Mouse (Mus musculus): ENCODE results near the gene Gp1ba. TPM values are rescaled to one million over a fixed set of nuclear protein-coding genes. Genes with fewer than 3 reads are reported as not detected.

Gp1ba gene
- polyA plus RNA-seq, 1 experiment from 2014 or later = 0.62 TPM

DNA sequence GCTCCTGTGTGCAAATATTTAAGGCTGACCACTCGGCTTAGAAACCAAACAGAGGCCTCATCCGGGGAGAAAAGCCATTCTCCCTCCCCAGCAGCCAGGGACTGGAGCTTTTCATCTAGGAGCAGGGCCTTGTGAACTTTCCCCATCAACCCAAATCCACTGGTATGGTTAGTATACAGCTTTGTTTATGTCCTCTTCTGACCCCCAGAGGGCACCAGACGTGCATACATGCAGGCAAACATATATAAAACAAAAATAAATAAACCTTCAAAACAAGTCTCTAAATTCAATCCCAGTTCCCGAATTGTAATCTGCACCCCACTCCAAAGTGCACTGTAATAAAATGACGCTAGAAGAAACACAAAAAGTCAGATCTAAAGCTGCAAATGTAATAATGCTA is 9.4 kb upstream of the Gp1ba start:
- Histone ChIP-seq H3K4me3 (no peak overlapping the region), H3K27ac (no peak overlapping the region), H3K36me3 (no peaks in the 10 kb centered on the region), H3K27me3 (no peaks in the 10 kb centered on the region), H3K9me3 (replicated peaks) (no peaks in the 10 kb centered on the region), H3K4me1 (replicated peaks) (no peaks in the 10 kb centered on the region), H3K4me2 (no peak overlapping the region), H3K9ac (no peak overlapping the region)
- 49% methylated on average over 5 of the region's 5 CpGs for WGBS
- no peak for ATAC-seq (replicated peaks; ENCODE audit: insufficient number of reproducible peaks, insufficient read depth, low FRiP score, low read depth)

DNA sequence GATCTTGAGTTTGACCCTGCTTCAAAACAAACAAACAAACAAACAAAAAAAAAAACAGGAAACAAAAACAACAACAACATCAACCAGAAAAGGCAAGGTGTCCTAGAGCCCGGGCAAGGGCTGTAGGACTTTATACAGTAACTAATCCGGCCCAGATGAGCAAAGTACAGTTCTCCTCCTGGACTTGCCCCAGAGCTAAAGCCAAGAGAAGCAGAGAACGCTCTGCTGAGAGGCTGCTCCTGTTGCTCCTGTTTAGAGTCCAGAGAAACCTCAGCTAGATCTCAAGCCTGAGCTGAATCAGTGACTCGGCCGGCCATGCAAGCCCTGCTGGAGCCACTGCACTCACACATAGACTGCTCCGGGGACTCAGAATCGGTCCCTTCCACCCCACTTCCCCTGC is 8.8 kb upstream of the Gp1ba start:
- WGBS = 76% methylated on average over 7 of the region's 7 CpGs
- Histone ChIP-seq H3K27me3 (no peaks in the 10 kb centered on the region), H3K4me2 (no peak overlapping the region), H3K9ac (no peak overlapping the region; the same call in 1 of the 2 replicates), H3K9me3 (replicated peaks) (no peaks in the 10 kb centered on the region), H3K27ac (no peak overlapping the region), H3K4me1 (replicated peaks) (no peaks in the 10 kb centered on the region), H3K4me3 (no peak overlapping the region), H3K36me3 (no peaks in the 10 kb centered on the region)
- no peak for ATAC-seq (replicated peaks; ENCODE audit: insufficient number of reproducible peaks, insufficient read depth, low FRiP score, low read depth)

DNA sequence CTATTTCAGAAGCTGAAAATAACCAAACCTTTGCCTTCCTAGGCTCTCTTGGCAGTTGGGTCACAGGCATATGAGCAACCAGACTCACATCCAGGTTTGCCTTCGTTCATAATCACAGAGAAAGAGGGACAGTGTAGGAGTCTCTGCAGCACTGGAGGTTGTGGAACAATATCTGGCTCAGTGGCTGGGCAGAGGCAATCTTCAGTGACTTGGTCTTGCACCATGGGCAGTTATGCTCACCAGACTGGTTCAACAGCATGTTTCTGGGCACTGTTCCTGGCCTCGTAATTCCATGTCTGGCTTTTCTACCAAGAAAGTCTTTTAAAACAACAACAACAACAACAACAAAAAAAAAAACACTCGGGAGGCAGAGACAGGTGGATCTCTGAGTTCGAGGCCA is 3.3 kb upstream of the Gp1ba start:
- no peak overlapping the region for H3K9ac ChIP-seq
- no peaks in the 10 kb centered on the region for H3K27me3 ChIP-seq
- H3K9me3 ChIP-seq (replicated peaks) = no peaks in the 10 kb centered on the region
- H3K4me1 ChIP-seq (replicated peaks) = peaks cover 9% of the 10 kb centered on the region
- no peaks in the 10 kb centered on the region for H3K36me3 ChIP-seq
- H3K4me3 ChIP-seq = no peak overlapping the region
- WGBS = 81% methylated on average over 4 of the region's 4 CpGs
- H3K27ac ChIP-seq = no peak overlapping the region
- H3K4me2 ChIP-seq = no peak overlapping the region
- no peak for ATAC-seq (replicated peaks; ENCODE audit: insufficient number of reproducible peaks, insufficient read depth, low FRiP score, low read depth)

DNA sequence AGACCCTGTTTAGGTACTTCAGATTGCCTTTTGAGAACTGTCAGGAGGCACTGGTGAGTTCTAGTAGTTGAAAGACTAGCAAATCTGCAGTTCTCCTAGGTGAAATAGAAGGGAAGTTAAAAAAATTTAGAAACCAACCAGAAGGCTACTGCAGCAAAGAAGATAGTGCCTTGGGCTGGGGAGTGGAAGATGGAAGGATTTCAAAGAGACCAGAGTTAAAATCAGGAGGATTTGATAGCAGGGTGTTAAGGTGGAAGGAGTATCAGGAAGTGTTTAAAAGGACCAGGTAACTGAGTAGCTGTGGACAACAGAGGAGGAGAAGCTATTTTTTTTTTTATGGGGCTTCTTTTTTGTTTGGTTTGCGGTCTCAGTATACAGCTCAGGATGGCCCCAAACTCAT is 1.2 kb upstream of the Gp1ba start:
- Histone ChIP-seq H3K27me3 (no peaks in the 10 kb centered on the region), H3K9me3 (replicated peaks) (no peaks in the 10 kb centered on the region), H3K36me3 (no peaks in the 10 kb centered on the region), H3K9ac (no peak overlapping the region), H3K27ac (0 out of 2 replicates have a peak overlapping the region, but pooled peaks have one; percentile 46), H3K4me2 (no peak overlapping the region), H3K4me3 (no peak overlapping the region), H3K4me1 (replicated peaks) (peaks cover 9% of the 10 kb centered on the region)
- ATAC-seq (replicated peaks; ENCODE audit: insufficient number of reproducible peaks, insufficient read depth, low FRiP score, low read depth) = no peak
- WGBS = 96% methylated on average over 1 of the region's 1 CpGs

DNA sequence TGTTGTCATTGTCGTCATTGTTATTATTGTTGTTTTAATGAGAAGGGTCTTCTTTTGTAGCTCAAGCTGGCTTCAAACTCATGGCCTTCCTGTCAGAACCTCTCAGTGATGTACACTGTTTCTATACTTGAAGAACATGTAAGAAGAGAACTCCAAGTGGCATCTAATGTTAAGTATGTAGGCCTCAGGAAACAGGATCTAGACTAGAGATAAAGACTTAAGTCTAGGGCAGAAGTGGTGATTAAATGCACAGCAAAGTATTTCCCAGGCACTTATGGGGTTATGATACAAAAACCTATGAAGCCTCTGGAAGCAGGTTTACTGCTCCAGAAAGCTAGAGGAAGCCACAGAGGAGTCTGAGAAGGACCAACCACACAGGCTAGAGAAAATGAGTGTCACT is 629 bp upstream of the Gp1ba start:
- no peak for ATAC-seq (replicated peaks; ENCODE audit: insufficient number of reproducible peaks, insufficient read depth, low FRiP score, low read depth)
- Histone ChIP-seq H3K9me3 (replicated peaks) (no peaks in the 10 kb centered on the region), H3K4me1 (replicated peaks) (peaks cover 9% of the 10 kb centered on the region), H3K9ac (no peak overlapping the region), H3K4me3 (no peak overlapping the region), H3K4me2 (no peak overlapping the region), H3K27ac (peak overlapping the region; percentile 46; the same call in 1 of the 2 replicates), H3K36me3 (no peaks in the 10 kb centered on the region), H3K27me3 (no peaks in the 10 kb centered on the region)
- WGBS = 54% methylated on average over 1 of the region's 1 CpGs

DNA sequence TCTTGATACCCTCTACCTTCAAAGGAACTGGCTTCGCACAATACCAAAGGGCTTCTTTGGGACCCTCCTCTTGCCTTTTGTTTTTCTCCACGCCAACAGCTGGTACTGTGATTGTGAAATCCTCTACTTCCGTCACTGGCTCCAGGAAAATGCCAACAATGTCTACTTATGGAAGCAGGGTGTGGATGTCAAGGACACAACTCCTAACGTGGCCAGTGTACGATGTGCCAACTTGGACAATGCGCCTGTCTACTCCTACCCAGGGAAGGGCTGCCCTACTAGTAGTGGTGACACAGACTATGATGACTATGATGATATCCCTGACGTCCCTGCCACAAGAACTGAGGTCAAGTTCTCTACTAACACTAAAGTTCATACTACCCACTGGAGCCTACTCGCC is 1.1 kb downstream of the Gp1ba start:
- Histone ChIP-seq H3K27me3 (no peaks in the 10 kb centered on the region), H3K4me2 (no peak overlapping the region), H3K36me3 (peaks cover 11% of the 10 kb centered on the region; the same call in 1 of the 2 replicates), H3K9me3 (replicated peaks) (no peaks in the 10 kb centered on the region), H3K4me3 (no peak overlapping the region), H3K4me1 (replicated peaks) (peaks cover 11% of the 10 kb centered on the region), H3K27ac (no peak overlapping the region), H3K9ac (no peak overlapping the region)
- WGBS = 76% methylated on average over 8 of the region's 8 CpGs
- 0 out of 2 replicates have a peak, but pooled peaks have one; percentile 15 for ATAC-seq (replicated peaks; ENCODE audit: insufficient number of reproducible peaks, insufficient read depth, low FRiP score, low read depth)

DNA sequence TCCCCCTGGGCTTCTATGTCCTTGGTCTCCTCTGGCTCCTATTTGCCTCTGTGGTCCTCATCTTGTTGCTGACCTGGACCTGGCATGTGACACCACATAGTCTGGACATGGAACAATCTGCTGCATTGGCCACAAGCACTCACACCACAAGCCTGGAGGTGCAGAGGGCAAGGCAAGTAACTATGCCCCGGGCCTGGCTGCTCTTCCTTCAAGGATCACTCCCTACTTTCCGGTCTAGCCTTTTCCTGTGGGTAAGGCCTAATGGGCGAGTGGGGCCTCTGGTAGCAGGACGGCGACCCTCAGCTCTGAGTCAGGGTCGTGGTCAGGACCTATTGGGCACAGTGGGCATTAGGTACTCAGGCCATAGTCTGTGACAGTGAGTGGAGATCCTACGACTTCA is 2.3 kb downstream of the Gp1ba start:
- no peaks in the 10 kb centered on the region for H3K27me3 ChIP-seq

DNA sequence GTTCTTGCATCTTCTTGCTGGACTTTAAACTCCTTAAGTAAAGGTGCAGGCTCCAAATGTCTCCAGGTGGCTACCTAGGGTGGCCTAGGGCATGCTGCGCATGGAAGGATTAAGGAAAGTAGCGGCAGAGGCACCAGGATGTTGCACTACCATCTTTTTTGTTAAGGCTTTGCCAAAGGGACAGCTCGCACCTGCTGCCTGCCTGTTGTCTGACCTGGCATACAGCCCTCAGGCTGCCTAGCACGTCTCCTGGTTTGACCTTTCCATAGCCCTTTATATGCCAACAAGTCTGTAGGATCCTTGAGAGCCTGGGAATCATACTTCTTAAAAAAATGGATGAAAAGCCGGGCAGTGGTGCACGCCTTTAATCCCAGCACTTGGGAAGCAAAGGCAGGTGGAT is 4.1 kb downstream of the Gp1ba start:
- Histone ChIP-seq H3K4me3 (no peak overlapping the region), H3K9me3 (replicated peaks) (no peaks in the 10 kb centered on the region), H3K27ac (no peak overlapping the region), H3K9ac (no peak overlapping the region), H3K4me1 (replicated peaks) (peaks cover 27% of the 10 kb centered on the region), H3K27me3 (no peaks in the 10 kb centered on the region), H3K4me2 (no peak overlapping the region), H3K36me3 (peaks cover 13% of the 10 kb centered on the region; the same call in 1 of the 2 replicates)
- ATAC-seq (replicated peaks; ENCODE audit: insufficient number of reproducible peaks, insufficient read depth, low FRiP score, low read depth) = no peak
- WGBS = 89% methylated on average over 6 of the region's 6 CpGs

More for the DNA sequence above, 2.3 kb downstream of the Gp1ba start:
- H3K9me3 ChIP-seq (replicated peaks) = no peaks in the 10 kb centered on the region
- H3K4me3 ChIP-seq = no peak overlapping the region
- no peak overlapping the region for H3K9ac ChIP-seq
- no peak for ATAC-seq (replicated peaks; ENCODE audit: insufficient number of reproducible peaks, insufficient read depth, low FRiP score, low read depth)
- peaks cover 24% of the 10 kb centered on the region for H3K4me1 ChIP-seq (replicated peaks)
- WGBS = 83% methylated on average over 7 of the region's 7 CpGs
- no peak overlapping the region for H3K27ac ChIP-seq
- H3K36me3 ChIP-seq = peaks cover 13% of the 10 kb centered on the region; the same call in 1 of the 2 replicates
- no peak overlapping the region for H3K4me2 ChIP-seq

DNA sequence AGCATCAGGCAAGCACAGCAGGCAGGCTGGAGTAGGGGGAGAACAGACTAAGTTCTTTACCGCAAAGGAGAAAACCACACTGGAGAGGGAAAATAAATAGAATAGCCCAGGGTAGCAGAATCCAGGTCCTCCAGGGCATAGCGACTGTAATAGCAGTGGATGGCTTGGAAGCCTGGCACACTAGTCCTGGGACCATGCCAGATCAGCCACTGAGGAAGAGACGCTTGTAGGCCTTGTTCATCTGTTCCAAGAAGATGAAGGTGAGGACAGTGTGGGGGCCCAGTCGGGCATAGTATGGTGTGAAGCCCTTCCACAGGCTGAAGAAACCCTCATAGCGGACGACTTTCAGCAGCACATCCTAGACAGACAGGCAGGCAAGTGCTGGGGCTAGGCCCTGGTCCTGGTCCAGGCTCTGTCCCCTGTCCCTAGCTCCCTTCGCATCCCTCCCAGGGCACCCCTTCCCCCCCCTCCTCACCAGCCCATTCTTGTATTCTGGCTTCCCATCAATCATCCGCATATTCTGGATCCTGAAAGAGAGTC is 5.7 kb downstream of the Gp1ba start:
- ATAC-seq (replicated peaks; ENCODE audit: insufficient number of reproducible peaks, insufficient read depth, low FRiP score, low read depth) = no peak
- Histone ChIP-seq H3K9ac (peak overlapping the region; percentile 83; the same call in 1 of the 2 replicates), H3K4me1 (replicated peaks) (peaks cover 33% of the 10 kb centered on the region), H3K9me3 (replicated peaks) (no peaks in the 10 kb centered on the region), H3K36me3 (peaks cover 19% of the 10 kb centered on the region), H3K4me3 (no peak overlapping the region), H3K27me3 (no peaks in the 10 kb centered on the region), H3K4me2 (peak overlapping the region; percentile 73; the same call in 1 of the 2 replicates), H3K27ac (no peak overlapping the region)
- 89% methylated on average over 8 of the region's 8 CpGs for WGBS

DNA sequence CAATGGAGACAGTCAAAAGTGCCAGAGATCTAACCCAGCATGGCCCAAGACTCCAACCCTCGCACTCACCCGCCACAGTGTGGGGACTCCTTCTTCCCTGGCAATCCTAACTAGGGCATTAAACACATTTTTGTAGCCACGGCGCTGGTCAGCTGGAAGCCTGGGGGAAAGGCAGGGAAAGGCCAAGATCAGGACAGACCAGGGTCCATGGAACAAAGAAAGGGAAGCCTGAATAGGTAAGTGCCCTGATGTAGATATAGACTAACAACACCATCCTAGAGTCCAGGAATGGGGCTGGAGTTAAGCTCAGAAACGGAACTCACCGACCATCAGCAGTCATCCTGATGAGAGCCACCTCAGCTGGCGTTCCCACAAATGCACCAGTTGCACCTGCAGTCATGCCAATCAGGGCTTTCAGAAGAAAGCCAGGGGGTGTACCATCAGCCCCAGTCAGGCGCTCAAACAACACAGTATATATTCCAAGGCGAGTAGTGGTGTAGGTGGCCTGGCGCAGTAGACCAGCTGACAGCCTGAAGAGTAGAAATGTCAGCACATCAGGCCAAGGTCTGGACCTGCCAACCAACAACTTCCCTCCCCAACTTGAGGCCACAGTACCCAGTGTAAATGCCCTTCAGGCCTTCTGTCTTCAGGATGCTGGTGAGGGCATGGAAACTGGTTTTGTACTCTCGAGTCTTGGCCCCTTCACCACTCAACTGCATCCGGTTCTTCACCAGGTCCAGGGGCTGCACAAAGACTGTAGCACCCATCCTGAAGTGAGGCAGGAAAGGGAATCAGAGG is 6.7 kb downstream of the Gp1ba start:
- Histone ChIP-seq H3K4me1 (replicated peaks) (peaks cover 42% of the 10 kb centered on the region), H3K9ac (peak overlapping the region; percentile 83), H3K4me2 (peak overlapping the region; percentile 73), H3K36me3 (peaks cover 27% of the 10 kb centered on the region), H3K4me3 (peak overlapping the region; percentile 72), H3K9me3 (replicated peaks) (no peaks in the 10 kb centered on the region), H3K27me3 (no peaks in the 10 kb centered on the region), H3K27ac (peak overlapping the region; percentile 95)
- ATAC-seq (replicated peaks; ENCODE audit: insufficient number of reproducible peaks, insufficient read depth, low FRiP score, low read depth) = no peak
- 75% methylated on average over 12 of the region's 12 CpGs for WGBS

DNA sequence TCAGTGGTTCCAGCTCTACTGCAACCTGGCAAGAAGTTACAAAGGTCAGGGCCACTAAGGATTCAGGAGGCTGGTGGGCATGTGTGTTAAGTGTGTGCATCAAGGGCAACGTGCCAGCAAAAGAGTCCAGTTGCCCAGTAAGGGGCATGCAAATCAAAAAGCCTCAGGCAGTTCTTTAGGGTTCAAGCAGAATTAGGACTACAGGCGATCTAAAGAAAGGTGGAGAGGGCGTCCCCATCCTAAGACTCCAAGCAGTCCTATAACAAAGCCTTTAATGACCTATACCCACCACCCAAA is 7.3 kb downstream of the Gp1ba start:
- Histone ChIP-seq H3K9me3 (replicated peaks) (no peaks in the 10 kb centered on the region), H3K4me1 (replicated peaks) (peaks cover 46% of the 10 kb centered on the region), H3K27me3 (no peaks in the 10 kb centered on the region), H3K4me3 (peak overlapping the region; percentile 72), H3K9ac (peak overlapping the region; percentile 83), H3K27ac (peak overlapping the region; percentile 95), H3K36me3 (peaks cover 32% of the 10 kb centered on the region), H3K4me2 (peak overlapping the region; percentile 73)
- 15% methylated on average over 3 of the region's 3 CpGs for WGBS
- no peak for ATAC-seq (replicated peaks; ENCODE audit: insufficient number of reproducible peaks, insufficient read depth, low FRiP score, low read depth)

Data from heart, embryonic 15.5 days (tissue).